Mouse (Mus musculus): ENCODE measurements around the gene Sez6l.

GRCm38 (mm10) chr5:112488101-112488776 lies 88.7 kb downstream of the Sez6l start:
- TF ChIP-seq ZNF384 (IDR thresholded peaks at IDR 0.05; ENCODE audit: low read depth, low read length): no peak
- TF ChIP-seq MAFK (IDR thresholded peaks at IDR 0.05; ENCODE audit: insufficient read depth, low read depth, low read length): no peak
- no peak for TF ChIP-seq CHD2 (IDR thresholded peaks at IDR 0.05; ENCODE audit: low read depth, low read length)
- TF ChIP-seq HCFC1 (IDR thresholded peaks at IDR 0.05; ENCODE audit: borderline replicate concordance, insufficient read depth, low read length): no peak
- no peak for TF ChIP-seq ZC3H11A (IDR thresholded peaks at IDR 0.05; ENCODE audit: borderline replicate concordance, low read depth, low read length)

All from ES-E14 (cell line).